Comparison of ENCODE assay signal across 8 mouse cellular contexts in genomic region chr16:30144818-30145464, GRCm38 (mm10).
A peak's percentile ranks its signal among the peaks of the same experiment; 100 is the strongest.
DNase-seq lines count a peak whose midpoint lies in the region; ATAC-seq and TF ChIP-seq lines count a peak whose summit lies in the region.

No protein-coding gene starts in this region.

- no peak for DNase-seq in lung, postnatal 0 days (ENCODE audit: low spot score)
- no peak for DNase-seq in lung, postnatal 4 days
- no peak for DNase-seq in forebrain, embryonic 10.5 days (ENCODE audit: extremely low spot score, low spot score)
- DNase-seq in limb, embryonic 11.5 days (ENCODE audit: low spot score): no peak
- DNase-seq in left cerebral cortex, adult 9 months (ENCODE audit: low spot score in 2 of 2): no peak
- no peak for DNase-seq in layer of hippocampus, adult 11-12 months (ENCODE audit: low spot score)

- no peaks in the 10 kb centered on the region for H3K27me3 ChIP-seq in lung, postnatal 0 days (replicated peaks; ENCODE audit: insufficient read depth, low read length)
- peaks cover 85% of the 10 kb centered on the region for H3K27me3 ChIP-seq in forebrain, embryonic 10.5 days (ENCODE audit: poor library complexity, severe bottlenecking)
- no peaks in the 10 kb centered on the region for H3K27me3 ChIP-seq in limb, embryonic 11.5 days (ENCODE audit: control insufficient read depth, insufficient read depth, low read length)
- H3K27me3 ChIP-seq in neural tube, embryonic 14.5 days (ENCODE audit: control insufficient read depth, insufficient read depth, low read length): no peaks in the 10 kb centered on the region

- H3K9ac ChIP-seq in lung, postnatal 0 days (replicated peaks; ENCODE audit: low read depth): no peak overlapping the region
- H3K9ac ChIP-seq in limb, embryonic 11.5 days (ENCODE audit: low read length): no peak overlapping the region; the same call in 1 of the 2 replicates
- H3K9ac ChIP-seq in neural tube, embryonic 14.5 days (replicated peaks; ENCODE audit: low read depth, low read length): no peak overlapping the region

- TF ChIP-seq EP300 in lung, postnatal 0 days (IDR thresholded peaks at IDR 0.05): no peak

- H3K9me3 ChIP-seq in lung, postnatal 0 days (ENCODE audit: low read length): no peaks in the 10 kb centered on the region
- no peaks in the 10 kb centered on the region for H3K9me3 ChIP-seq in forebrain, embryonic 10.5 days
- H3K9me3 ChIP-seq in limb, embryonic 11.5 days (ENCODE audit: control insufficient read depth, low read length): no peaks in the 10 kb centered on the region
- no peaks in the 10 kb centered on the region for H3K9me3 ChIP-seq in neural tube, embryonic 14.5 days (ENCODE audit: control insufficient read depth, low read length)

- no peak overlapping the region for H3K4me3 ChIP-seq in lung, postnatal 0 days (ENCODE audit: low read depth, low read length)
- H3K4me3 ChIP-seq in forebrain, embryonic 10.5 days: peak overlapping the region; percentile 30; the same call in 1 of the 2 replicates
- H3K4me3 ChIP-seq in limb, embryonic 11.5 days (ENCODE audit: low read depth, low read length): peak overlapping the region; percentile 12; the same call in 1 of the 2 replicates
- H3K4me3 ChIP-seq in neural tube, embryonic 14.5 days (ENCODE audit: low read depth, low read length): no peak overlapping the region

- 12% methylated on average over 13 of the region's 13 CpGs for WGBS in lung, postnatal 0 days
- 26% methylated on average over 13 of the region's 13 CpGs for WGBS in forebrain, embryonic 10.5 days
- 14% methylated on average over 13 of the region's 13 CpGs for WGBS in limb, embryonic 11.5 days
- 21% methylated on average over 12 of the region's 13 CpGs for WGBS in neural tube, embryonic 14.5 days

- no peak overlapping the region for H3K27ac ChIP-seq in lung, postnatal 0 days (ENCODE audit: low read length)
- peak overlapping the region; percentile 51; the same call in 1 of the 2 replicates for H3K27ac ChIP-seq in forebrain, embryonic 10.5 days
- H3K27ac ChIP-seq in limb, embryonic 11.5 days (replicated peaks; ENCODE audit: low read depth, low read length): no peak overlapping the region
- H3K27ac ChIP-seq in neural tube, embryonic 14.5 days (ENCODE audit: low read depth, low read length): no peak overlapping the region

- no peak for TF ChIP-seq CTCF in lung, postnatal 0 days (IDR thresholded peaks at IDR 0.05)

- H3K4me2 ChIP-seq in lung, postnatal 0 days (replicated peaks; ENCODE audit: low read depth, low read length): peak overlapping the region; percentile 36
- H3K4me2 ChIP-seq in limb, embryonic 11.5 days (ENCODE audit: low read depth, severe bottlenecking): peak overlapping the region; percentile 44
- H3K4me2 ChIP-seq in neural tube, embryonic 14.5 days (ENCODE audit: low read depth, low read length): peak overlapping the region; percentile 37

- no peaks in the 10 kb centered on the region for H3K36me3 ChIP-seq in lung, postnatal 0 days (ENCODE audit: insufficient read depth, low read length)
- no peaks in the 10 kb centered on the region for H3K36me3 ChIP-seq in forebrain, embryonic 10.5 days (replicated peaks)
- H3K36me3 ChIP-seq in limb, embryonic 11.5 days (ENCODE audit: control insufficient read depth, insufficient read depth, low read length): no peaks in the 10 kb centered on the region
- no peaks in the 10 kb centered on the region for H3K36me3 ChIP-seq in neural tube, embryonic 14.5 days (ENCODE audit: control insufficient read depth, insufficient read depth, low read length)

- no peaks in the 10 kb centered on the region for H3K4me1 ChIP-seq in lung, postnatal 0 days (ENCODE audit: insufficient read depth, low read depth, low read length)
- peaks cover 24% of the 10 kb centered on the region for H3K4me1 ChIP-seq in forebrain, embryonic 10.5 days
- H3K4me1 ChIP-seq in limb, embryonic 11.5 days (ENCODE audit: control insufficient read depth, insufficient read depth, low read length): peaks cover 28% of the 10 kb centered on the region
- peaks cover 6% of the 10 kb centered on the region; the same call in 1 of the 2 replicates for H3K4me1 ChIP-seq in neural tube, embryonic 14.5 days (ENCODE audit: control insufficient read depth, insufficient read depth, low read length)

- no peak for ATAC-seq in lung, postnatal 0 days
- no peak for ATAC-seq in limb, embryonic 11.5 days (ENCODE audit: insufficient number of reproducible peaks, low FRiP score, low TSS enrichment, low read depth)
- ATAC-seq in neural tube, embryonic 14.5 days (ENCODE audit: low read depth): no peak
- no peak for ATAC-seq in cerebellum, adult (ENCODE audit: insufficient number of reproducible peaks, low FRiP score, low TSS enrichment)

Comparison
In these comparisons a context has a peak if more than half of its experiments do, and no peak if none do; other contexts are left out.
1. H3K4me3 ChIP-seq: peak in forebrain, embryonic 10.5 days (single experiment) and limb, embryonic 11.5 days (single experiment); none in lung, postnatal 0 days (single experiment) and neural tube, embryonic 14.5 days (single experiment).
2. Peak in every context shown above with its lines, with median percentiles within 50 percentile points of each other: H3K4me2 ChIP-seq.